Mouse (Mus musculus) megakaryocyte progenitor cell, adult 5-6 weeks (primary cell): Measurements from ENCODE around the gene Gm20929. TPM values are rescaled to one million over a fixed set of nuclear protein-coding genes. Genes with fewer than 3 reads are reported as not detected.
"Not testable (repeated sequence)": the region's sequence is repeated elsewhere in the genome, so short reads cannot be mapped to it uniquely, and the experiment has no call there.

Source experiments
- ATAC-seq: replicated peaks from 2 replicates; pipeline ENCODE4 v1.8.0; 2016; ENCODE audit warnings: mild to moderate bottlenecking, moderate TSS enrichment, inconsistent platforms; ENCODE audit not compliant: poor library complexity
- total RNA-seq, 2 experiments: library from RNA; stranded (forward) in 1 of 2; stranded (reverse) in 1 of 2; fragments of 157-497, 149-512 nt in 1 of 2; fragments of 200-1000 nt in 1 of 2; gene quantifications; 2 replicates each; pipeline versions ENCODE4 v1.2.3 to v1.2.4; 2015 to 2017

The Gm20929 gene
- total RNA-seq (2015) (not detected in 2 replicates), total RNA-seq (2017) (not detected in 2 replicates)

GRCm38 (mm10) chrY:53843649-53844048 lies at the start of gene Gm20929:
TSS of gene Gm20929 (plus strand) at chrY:53843949.
- not testable (repeated sequence) for ATAC-seq
